Mouse (Mus musculus) cerebellum, adult 2 months (tissue): ENCODE data around the gene Olfr1458.

Experiments
- CTCF ChIP-seq: fragments of 200-500 bp; IDR thresholded peaks from 2 replicates; pipeline ENCODE4 v1.5.1; 2011; ENCODE audit warnings: low read depth, mild to moderate bottlenecking, control low read depth, low read length, moderate library complexity, borderline replicate concordance; ENCODE audit not compliant: insufficient read depth
- POLR2A ChIP-seq: fragments of 200-500 bp; IDR thresholded peaks from 2 replicates; pipeline ENCODE4 v1.6.1; 2011; ENCODE audit warnings: low read length, control low read depth, borderline replicate concordance; ENCODE audit not compliant: insufficient read depth

- no peak for TF ChIP-seq POLR2A
- no peak for TF ChIP-seq CTCF
Measured at GRCm38 (mm10) chr19:13093908-13094307, 12.7 kb downstream of the Olfr1458 start.
